Mouse (Mus musculus): ENCODE results near the gene Tgtp2. TPM values are rescaled to one million over a fixed set of nuclear protein-coding genes. Genes with fewer than 3 reads are reported as not detected.
"Not testable (repeated sequence)": the region's sequence is repeated elsewhere in the genome, so short reads cannot be mapped to it uniquely, and the experiment has no call there.

The Tgtp2 gene
- polyA plus RNA-seq, 1 experiment from 2014 or later: 0.23 TPM

GRCm38 (mm10) chr11:49084385-49084784, 20.4 kb upstream of the Tgtp2 start:
- Histone ChIP-seq H3K36me3 (no peaks in the 10 kb centered on the region), H3K4me1 (replicated peaks) (peaks cover 9% of the 10 kb centered on the region), H3K4me3 (no peak overlapping the region), H3K27me3 (no peaks in the 10 kb centered on the region), H3K9ac (no peak overlapping the region), H3K9me3 (replicated peaks) (no peaks in the 10 kb centered on the region), H3K4me2 (no peak overlapping the region), H3K27ac (no peak overlapping the region)
- 64% methylated on average over 1 of the region's 1 CpGs for WGBS
- no peak for ATAC-seq (replicated peaks; ENCODE audit: insufficient number of reproducible peaks, insufficient read depth, low FRiP score, low read depth)

GRCm38 (mm10) chr11:49083808-49084207, 19.8 kb upstream of the Tgtp2 start:
- 68% methylated on average over 3 of the region's 3 CpGs for WGBS
- Histone ChIP-seq H3K9me3 (replicated peaks) (no peaks in the 10 kb centered on the region), H3K27me3 (no peaks in the 10 kb centered on the region), H3K4me3 (no peak overlapping the region), H3K4me1 (replicated peaks) (peaks cover 9% of the 10 kb centered on the region), H3K27ac (no peak overlapping the region), H3K4me2 (no peak overlapping the region), H3K9ac (no peak overlapping the region), H3K36me3 (no peaks in the 10 kb centered on the region)
- no peak for ATAC-seq (replicated peaks; ENCODE audit: insufficient number of reproducible peaks, insufficient read depth, low FRiP score, low read depth)

GRCm38 (mm10) chr11:49083146-49083545, 19.1 kb upstream of the Tgtp2 start:
- no peak overlapping the region for H3K9ac ChIP-seq
- H3K4me2 ChIP-seq: no peak overlapping the region
- WGBS: 90% methylated on average over 1 of the region's 1 CpGs
- H3K4me3 ChIP-seq: no peak overlapping the region
- peaks cover 6% of the 10 kb centered on the region for H3K4me1 ChIP-seq (replicated peaks)
- ATAC-seq (replicated peaks; ENCODE audit: insufficient number of reproducible peaks, insufficient read depth, low FRiP score, low read depth): no peak
- no peaks in the 10 kb centered on the region for H3K9me3 ChIP-seq (replicated peaks)
- no peaks in the 10 kb centered on the region for H3K27me3 ChIP-seq
- H3K27ac ChIP-seq: no peak overlapping the region
- no peaks in the 10 kb centered on the region for H3K36me3 ChIP-seq

- no peak for ATAC-seq (replicated peaks; ENCODE audit: insufficient number of reproducible peaks, insufficient read depth, low FRiP score, low read depth)
- Histone ChIP-seq H3K9me3 (replicated peaks) (no peaks in the 10 kb centered on the region), H3K4me3 (no peak overlapping the region), H3K4me2 (no peak overlapping the region), H3K27ac (no peak overlapping the region), H3K36me3 (no peaks in the 10 kb centered on the region), H3K4me1 (replicated peaks) (peaks cover 2% of the 10 kb centered on the region; the same call in 1 of the 2 replicates), H3K27me3 (no peaks in the 10 kb centered on the region), H3K9ac (no peak overlapping the region)
- 68% methylated on average over 3 of the region's 3 CpGs for WGBS
These were observed 17.9 kb upstream of the Tgtp2 start for GRCm38 (mm10) chr11:49081886-49082285.

GRCm38 (mm10) chr11:49081356-49081755, 17.4 kb upstream of the Tgtp2 start:
- ATAC-seq (replicated peaks; ENCODE audit: insufficient number of reproducible peaks, insufficient read depth, low FRiP score, low read depth): no peak
- 64% methylated on average over 4 of the region's 4 CpGs for WGBS
- no peak overlapping the region for H3K4me2 ChIP-seq

GRCm38 (mm10) chr11:49080636-49081035, 16.6 kb upstream of the Tgtp2 start:
- Histone ChIP-seq H3K4me3 (no peak overlapping the region), H3K9me3 (replicated peaks) (no peaks in the 10 kb centered on the region), H3K4me1 (replicated peaks) (peaks cover 2% of the 10 kb centered on the region; the same call in 1 of the 2 replicates), H3K27me3 (no peaks in the 10 kb centered on the region), H3K27ac (no peak overlapping the region), H3K36me3 (no peaks in the 10 kb centered on the region), H3K4me2 (no peak overlapping the region), H3K9ac (no peak overlapping the region)
- no peak for ATAC-seq (replicated peaks; ENCODE audit: insufficient number of reproducible peaks, insufficient read depth, low FRiP score, low read depth)
- 54% methylated on average over 1 of the region's 1 CpGs for WGBS

More at GRCm38 (mm10) chr11:49081356-49081755, 17.4 kb upstream of the Tgtp2 start:
- no peak overlapping the region for H3K27ac ChIP-seq
- no peaks in the 10 kb centered on the region for H3K9me3 ChIP-seq (replicated peaks)
- H3K9ac ChIP-seq: no peak overlapping the region
- peaks cover 2% of the 10 kb centered on the region; the same call in 1 of the 2 replicates for H3K4me1 ChIP-seq (replicated peaks)
- H3K4me3 ChIP-seq: no peak overlapping the region
- no peaks in the 10 kb centered on the region for H3K36me3 ChIP-seq
- H3K27me3 ChIP-seq: no peaks in the 10 kb centered on the region

- H3K4me2 ChIP-seq: no peak overlapping the region
- WGBS: 88% methylated on average over 3 of the region's 3 CpGs
- H3K4me3 ChIP-seq: no peak overlapping the region
- H3K9me3 ChIP-seq (replicated peaks): no peaks in the 10 kb centered on the region
- H3K27me3 ChIP-seq: no peaks in the 10 kb centered on the region
- H3K36me3 ChIP-seq: no peaks in the 10 kb centered on the region
- no peak for ATAC-seq (replicated peaks; ENCODE audit: insufficient number of reproducible peaks, insufficient read depth, low FRiP score, low read depth)
- no peak overlapping the region for H3K27ac ChIP-seq
- H3K4me1 ChIP-seq (replicated peaks): no peaks in the 10 kb centered on the region; the same call in 1 of the 2 replicates
- no peak overlapping the region for H3K9ac ChIP-seq
These were observed 14.7 kb upstream of the Tgtp2 start for GRCm38 (mm10) chr11:49078719-49079118.

GRCm38 (mm10) chr11:49077012-49077411, 13.0 kb upstream of the Tgtp2 start:
- Histone ChIP-seq H3K9ac (no peak overlapping the region), H3K36me3 (no peaks in the 10 kb centered on the region), H3K4me2 (no peak overlapping the region), H3K4me3 (no peak overlapping the region), H3K4me1 (replicated peaks) (no peaks in the 10 kb centered on the region; the same call in 1 of the 2 replicates), H3K9me3 (replicated peaks) (no peaks in the 10 kb centered on the region), H3K27ac (0 out of 2 replicates have a peak overlapping the region, but pooled peaks have one; percentile 61), H3K27me3 (no peaks in the 10 kb centered on the region)
- WGBS: 84% methylated on average over 1 of the region's 1 CpGs
- ATAC-seq (replicated peaks; ENCODE audit: insufficient number of reproducible peaks, insufficient read depth, low FRiP score, low read depth): no peak

GRCm38 (mm10) chr11:49076001-49076757, 12.2 kb upstream of the Tgtp2 start, which contains the start of gene Ifi47:
TSS of gene Ifi47 (plus strand) at chr11:49076587.
- 44% methylated on average over 6 of the region's 6 CpGs for WGBS
- peak within 1 kb of the TSS; percentile 61; the same call in 1 of the 2 replicates for H3K27ac ChIP-seq
- 0 out of 2 replicates have a peak, but pooled peaks have one; percentile 27 for ATAC-seq (replicated peaks; ENCODE audit: insufficient number of reproducible peaks, insufficient read depth, low FRiP score, low read depth)

GRCm38 (mm10) chr11:49068358-49068757, 4.4 kb upstream of the Tgtp2 start:
- H3K27ac ChIP-seq: no peak overlapping the region
- no peak overlapping the region for H3K4me3 ChIP-seq
- no peak overlapping the region for H3K9ac ChIP-seq
- no peaks in the 10 kb centered on the region for H3K27me3 ChIP-seq
- H3K4me2 ChIP-seq: no peak overlapping the region
- H3K9me3 ChIP-seq (replicated peaks): no peaks in the 10 kb centered on the region
- ATAC-seq (replicated peaks; ENCODE audit: insufficient number of reproducible peaks, insufficient read depth, low FRiP score, low read depth): no peak
- no peaks in the 10 kb centered on the region for H3K36me3 ChIP-seq
- WGBS: 69% methylated on average over 1 of the region's 1 CpGs
- H3K4me1 ChIP-seq (replicated peaks): no peaks in the 10 kb centered on the region

More at GRCm38 (mm10) chr11:49076001-49076757, 12.2 kb upstream of the Tgtp2 start, which contains the start of gene Ifi47:
- H3K9ac ChIP-seq; H3K4me1 ChIP-seq (replicated peaks); H3K4me3 ChIP-seq; H3K36me3 ChIP-seq; H3K4me2 ChIP-seq; H3K27me3 ChIP-seq; H3K9me3 ChIP-seq (replicated peaks): not testable (repeated sequence)

- not testable (repeated sequence) for H3K4me2 ChIP-seq; H3K27me3 ChIP-seq; H3K9me3 ChIP-seq (replicated peaks); H3K4me3 ChIP-seq; H3K36me3 ChIP-seq; ATAC-seq (replicated peaks; ENCODE audit: insufficient number of reproducible peaks, insufficient read depth, low FRiP score, low read depth); H3K27ac ChIP-seq; H3K9ac ChIP-seq; H3K4me1 ChIP-seq (replicated peaks)
- WGBS: 70% methylated on average over 2 of the region's 2 CpGs
These were observed 2.1 kb downstream of the Tgtp2 start for GRCm38 (mm10) chr11:49061865-49062264.

GRCm38 (mm10) chr11:49060061-49060460, 3.9 kb downstream of the Tgtp2 start:
- not testable (repeated sequence) for ATAC-seq (replicated peaks; ENCODE audit: insufficient number of reproducible peaks, insufficient read depth, low FRiP score, low read depth); H3K4me1 ChIP-seq (replicated peaks); H3K4me3 ChIP-seq; H3K9ac ChIP-seq; H3K27me3 ChIP-seq; H3K36me3 ChIP-seq; H3K27ac ChIP-seq; H3K9me3 ChIP-seq (replicated peaks); H3K4me2 ChIP-seq
- WGBS: 30% methylated on average over 2 of the region's 3 CpGs

Measured in heart, embryonic 15.5 days (tissue).